Mouse (Mus musculus) hindbrain, embryonic 16.5 days (tissue): ENCODE results near the gene Phf13. TPM values are rescaled to one million over a fixed set of nuclear protein-coding genes. Genes with fewer than 3 reads are reported as not detected.

ENCODE experiments used
- ATAC-seq: fragments of 200-750 bp; cut with Nextera tagmentation; 2 replicates; pipeline ENCODE4 v1.8.0; 2017; ENCODE audit warnings: moderate TSS enrichment, moderate library complexity
- H3K27ac ChIP-seq: fragments of 300-500 bp; sonication (generic); 2 replicates; pipeline ENCODE4 v1.5.1; 2014; ENCODE audit warnings: low read depth, mild to moderate bottlenecking, control low read depth, low read length, moderate library complexity
- H3K27me3 ChIP-seq: fragments of 300-500 bp; sonication (generic); replicated peaks from 2 replicates; pipeline ENCODE4 v1.6.1; 2014; ENCODE audit warnings: low read length; ENCODE audit not compliant: control insufficient read depth, insufficient read depth
- H3K36me3 ChIP-seq: fragments of 300-500 bp; sonication (generic); 2 replicates; pipeline ENCODE4 v1.6.1; 2014; ENCODE audit warnings: mild to moderate bottlenecking, low read length, moderate library complexity, mixed read lengths; ENCODE audit not compliant: control insufficient read depth, insufficient read depth
- H3K4me1 ChIP-seq: fragments of 300-500 bp; sonication (generic); 2 replicates; pipeline ENCODE4 v1.6.1; 2014; ENCODE audit warnings: low read depth, low read length; ENCODE audit not compliant: control insufficient read depth, insufficient read depth
- H3K4me2 ChIP-seq: fragments of 300-500 bp; sonication (generic); 2 replicates; pipeline ENCODE4 v1.6.1; 2014; ENCODE audit warnings: mild to moderate bottlenecking, low read length, control low read depth, moderate library complexity
- H3K4me3 ChIP-seq: fragments of 300-500 bp; sonication (generic); 2 replicates; pipeline ENCODE4 v1.5.1; 2014; ENCODE audit warnings: mild to moderate bottlenecking, low read length, control low read depth, moderate library complexity
- H3K9ac ChIP-seq: fragments of 300-500 bp; sonication (generic); 2 replicates; pipeline ENCODE4 v1.6.1; 2014; ENCODE audit warnings: low read depth, mild to moderate bottlenecking, control low read depth, low read length, moderate library complexity
- H3K9me3 ChIP-seq: fragments of 300-500 bp; sonication (generic); 2 replicates; pipeline ENCODE4 v1.6.1; 2014; ENCODE audit warnings: mild to moderate bottlenecking, low read length, moderate library complexity; ENCODE audit not compliant: control insufficient read depth
- WGBS: fragments of 180-500 bp; shearing (Covaris S2); extraction: QIAGEN DNeasy Blood & Tissue Kit; methylation state at CpG from one replicate; pipeline ENCODE4 v1.1.7; 2014; 5-methylcytosine and 5-hydroxymethylcytosine counted together
- polyA plus RNA-seq: library from polyadenylated mRNA; unstranded; fragments of >200 nt; fragmentation: Nextera tagmentation; extraction: Ambion mirVana; gene quantifications from 2 replicates; pipeline ENCODE4 v1.2.1, GENCODE M21; 2015

The Phf13 gene
- polyA plus RNA-seq, 1 experiment from 2014 or later = 21.3 TPM

- Histone ChIP-seq H3K27ac (no peak overlapping the region), H3K4me2 (no peak overlapping the region), H3K9ac (no peak overlapping the region), H3K9me3 (no peaks in the 10 kb centered on the region), H3K36me3 (peaks cover 8% of the 10 kb centered on the region), H3K4me1 (peaks cover 2% of the 10 kb centered on the region; the same call in 1 of the 2 replicates), H3K4me3 (no peak overlapping the region), H3K27me3 (no peaks in the 10 kb centered on the region)
- 64% methylated on average over 10 of the region's 10 CpGs for WGBS
- no peak for ATAC-seq
These were observed 23.7 kb downstream of the Phf13 start for GRCm38 (mm10) chr4:151972221-151972967.

- peaks cover 2% of the 10 kb centered on the region; the same call in 1 of the 2 replicates for H3K4me1 ChIP-seq
- peaks cover 9% of the 10 kb centered on the region for H3K36me3 ChIP-seq
- H3K27ac ChIP-seq = no peak overlapping the region; the same call in 1 of the 2 replicates
- no peak overlapping the region for H3K9ac ChIP-seq
- ATAC-seq = no peak
- WGBS = 75% methylated on average over 26 of the region's 26 CpGs
- H3K4me2 ChIP-seq = no peak overlapping the region
- no peaks in the 10 kb centered on the region for H3K27me3 ChIP-seq
- no peaks in the 10 kb centered on the region for H3K9me3 ChIP-seq
- no peak overlapping the region for H3K4me3 ChIP-seq
These were observed 27.7 kb downstream of the Phf13 start for GRCm38 (mm10) chr4:151968204-151968921.

- no peak for ATAC-seq
- Histone ChIP-seq H3K27me3 (no peaks in the 10 kb centered on the region), H3K36me3 (peaks cover 22% of the 10 kb centered on the region), H3K9ac (no peak overlapping the region), H3K9me3 (no peaks in the 10 kb centered on the region), H3K27ac (no peak overlapping the region), H3K4me2 (no peak overlapping the region), H3K4me1 (no peaks in the 10 kb centered on the region), H3K4me3 (no peak overlapping the region)
- 92% methylated on average over 3 of the region's 3 CpGs for WGBS
These were observed 33.2 kb downstream of the Phf13 start for GRCm38 (mm10) chr4:151962817-151963216.

DNA sequence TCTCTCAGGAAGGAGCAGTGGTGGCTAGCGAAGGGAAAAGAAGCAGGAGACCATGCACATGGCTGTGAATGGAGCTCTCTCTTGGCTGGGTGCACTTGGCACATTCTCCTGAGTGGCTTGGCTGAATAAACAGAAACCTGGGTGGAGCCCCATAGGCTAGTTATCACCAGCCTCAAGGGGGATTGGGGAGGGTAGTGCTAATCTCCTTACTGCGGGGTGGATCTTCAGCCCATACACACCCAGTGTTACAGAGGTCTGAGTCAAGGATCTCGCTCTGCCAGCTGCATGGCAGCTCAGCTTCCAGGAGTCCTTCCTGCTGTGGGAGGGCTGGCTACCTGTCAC lies 35.6 kb downstream of the Phf13 start:
- 84% methylated on average over 3 of the region's 3 CpGs for WGBS
- H3K36me3 ChIP-seq = peaks cover 30% of the 10 kb centered on the region
- 0 out of 2 replicates have a peak, but pooled peaks have one; percentile 40 for ATAC-seq

GRCm38 (mm10) chr4:151959849-151960512 lies 36.1 kb downstream of the Phf13 start:
- Histone ChIP-seq H3K36me3 (peaks cover 29% of the 10 kb centered on the region), H3K9ac (no peak overlapping the region), H3K4me3 (no peak overlapping the region), H3K27ac (no peak overlapping the region), H3K9me3 (no peaks in the 10 kb centered on the region), H3K4me1 (no peaks in the 10 kb centered on the region), H3K27me3 (no peaks in the 10 kb centered on the region), H3K4me2 (no peak overlapping the region)
- WGBS = 91% methylated on average over 11 of the region's 11 CpGs
- no peak for ATAC-seq

More for the DNA sequence above, 35.6 kb downstream of the Phf13 start:
- H3K9ac ChIP-seq = no peak overlapping the region
- no peaks in the 10 kb centered on the region for H3K9me3 ChIP-seq
- H3K27ac ChIP-seq = no peak overlapping the region
- no peaks in the 10 kb centered on the region for H3K4me1 ChIP-seq
- H3K4me3 ChIP-seq = no peak overlapping the region
- H3K27me3 ChIP-seq = no peaks in the 10 kb centered on the region
- H3K4me2 ChIP-seq = no peak overlapping the region

DNA sequence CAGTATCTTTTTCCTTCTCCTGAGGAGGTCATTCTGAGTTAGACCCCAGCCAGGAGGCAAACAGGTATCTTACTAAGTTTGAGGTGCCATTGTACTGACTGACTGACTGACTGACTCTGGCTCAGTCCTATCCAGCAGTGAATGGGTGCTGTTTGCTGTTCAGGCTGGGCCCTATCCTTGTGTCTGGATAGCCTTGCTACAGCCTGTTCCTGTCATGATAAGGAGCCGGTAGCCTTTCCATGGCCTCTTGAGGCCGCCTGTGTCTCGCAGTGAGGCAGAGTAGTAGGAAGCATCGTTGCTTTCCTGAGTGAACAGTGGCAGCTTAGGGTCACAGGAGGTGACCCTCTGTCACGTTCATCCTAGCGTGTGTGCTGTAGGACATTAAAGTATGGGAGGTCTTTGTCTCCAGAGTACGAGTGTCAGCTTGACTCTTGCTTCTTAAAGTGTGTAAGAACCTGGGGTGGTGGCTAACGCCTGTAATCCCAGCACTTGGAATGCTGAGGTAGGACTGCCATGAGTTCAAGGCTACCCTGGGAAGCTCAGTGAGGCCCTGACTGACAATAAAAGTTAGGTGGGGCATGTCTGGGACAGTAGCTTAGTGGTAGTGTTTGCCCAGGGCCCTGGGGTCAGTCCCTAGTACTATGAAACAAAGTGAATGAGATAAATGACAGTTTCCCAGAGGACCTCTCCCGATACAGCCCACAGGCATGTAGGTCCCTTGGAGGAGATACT lies 38.3 kb downstream of the Phf13 start:
- peaks cover 36% of the 10 kb centered on the region for H3K36me3 ChIP-seq
- ATAC-seq = no peak
- H3K4me3 ChIP-seq = no peak overlapping the region
- WGBS = 90% methylated on average over 9 of the region's 9 CpGs
- no peak overlapping the region for H3K4me2 ChIP-seq
- H3K4me1 ChIP-seq = no peaks in the 10 kb centered on the region
- no peaks in the 10 kb centered on the region for H3K9me3 ChIP-seq
- H3K9ac ChIP-seq = no peak overlapping the region
- H3K27ac ChIP-seq = no peak overlapping the region
- H3K27me3 ChIP-seq = no peaks in the 10 kb centered on the region

- peaks cover 39% of the 10 kb centered on the region for H3K36me3 ChIP-seq
- no peak for ATAC-seq
- no peak overlapping the region for H3K4me3 ChIP-seq
- 100% methylated on average over 1 of the region's 1 CpGs for WGBS
- no peaks in the 10 kb centered on the region for H3K27me3 ChIP-seq
- H3K9me3 ChIP-seq = no peaks in the 10 kb centered on the region
- H3K4me1 ChIP-seq = no peaks in the 10 kb centered on the region
- H3K4me2 ChIP-seq = no peak overlapping the region
- no peak overlapping the region for H3K9ac ChIP-seq
- no peak overlapping the region for H3K27ac ChIP-seq
These were observed 40.3 kb downstream of the Phf13 start for GRCm38 (mm10) chr4:151955791-151956190.

GRCm38 (mm10) chr4:151953209-151953608 lies 42.8 kb downstream of the Phf13 start:
- ATAC-seq = no peak
- H3K4me2 ChIP-seq = no peak overlapping the region
- peaks cover 28% of the 10 kb centered on the region for H3K36me3 ChIP-seq
- H3K9ac ChIP-seq = no peak overlapping the region
- H3K9me3 ChIP-seq = no peaks in the 10 kb centered on the region
- H3K4me1 ChIP-seq = no peaks in the 10 kb centered on the region
- no peak overlapping the region for H3K27ac ChIP-seq
- H3K4me3 ChIP-seq = no peak overlapping the region
- H3K27me3 ChIP-seq = no peaks in the 10 kb centered on the region
- WGBS = 89% methylated on average over 6 of the region's 6 CpGs
